Mouse (Mus musculus) left cerebral cortex, postnatal 4 days (tissue): ENCODE measurements around the gene Sbno2. TPM values are rescaled to one million over a fixed set of nuclear protein-coding genes. Genes with fewer than 3 reads are reported as not detected.

ENCODE experiments used
- DNase-seq: peaks from one replicate; pipeline ENCODE4 v3.0.0-alpha.2; 2022
- intact Hi-C: fragments of 180-260 bp; cut with DNase I; formaldehyde crosslinking; loops from one replicate; pipeline ENCODE4 v1.15.1; 2025
- total RNA-seq, 2 experiments: library from RNA; stranded (reverse); gene quantifications; 2 replicates each; pipeline ENCODE4 v1.2.3; 2021

Gene Sbno2
- total RNA-seq, 2 experiments from 2014 or later, result 28.8 to 30.8 TPM

DNA sequence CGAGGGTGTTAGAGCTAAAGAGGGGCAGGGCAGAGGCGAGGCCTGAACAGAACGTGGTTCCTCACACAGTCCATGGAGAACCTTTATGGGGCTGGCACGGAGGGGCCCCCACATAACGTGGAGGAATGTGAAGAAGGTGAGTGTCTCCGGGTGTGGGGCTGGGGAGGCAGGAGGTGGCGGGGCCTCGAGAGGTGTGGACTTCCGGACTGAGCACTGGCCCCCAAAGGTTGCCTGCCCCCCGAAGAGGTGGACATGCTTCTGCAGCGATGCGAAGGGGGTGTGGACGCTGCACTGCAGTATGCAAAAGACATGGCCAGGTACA lies 84.1 kb downstream of the Sbno2 start:
- no peak for DNase-seq

DNA sequence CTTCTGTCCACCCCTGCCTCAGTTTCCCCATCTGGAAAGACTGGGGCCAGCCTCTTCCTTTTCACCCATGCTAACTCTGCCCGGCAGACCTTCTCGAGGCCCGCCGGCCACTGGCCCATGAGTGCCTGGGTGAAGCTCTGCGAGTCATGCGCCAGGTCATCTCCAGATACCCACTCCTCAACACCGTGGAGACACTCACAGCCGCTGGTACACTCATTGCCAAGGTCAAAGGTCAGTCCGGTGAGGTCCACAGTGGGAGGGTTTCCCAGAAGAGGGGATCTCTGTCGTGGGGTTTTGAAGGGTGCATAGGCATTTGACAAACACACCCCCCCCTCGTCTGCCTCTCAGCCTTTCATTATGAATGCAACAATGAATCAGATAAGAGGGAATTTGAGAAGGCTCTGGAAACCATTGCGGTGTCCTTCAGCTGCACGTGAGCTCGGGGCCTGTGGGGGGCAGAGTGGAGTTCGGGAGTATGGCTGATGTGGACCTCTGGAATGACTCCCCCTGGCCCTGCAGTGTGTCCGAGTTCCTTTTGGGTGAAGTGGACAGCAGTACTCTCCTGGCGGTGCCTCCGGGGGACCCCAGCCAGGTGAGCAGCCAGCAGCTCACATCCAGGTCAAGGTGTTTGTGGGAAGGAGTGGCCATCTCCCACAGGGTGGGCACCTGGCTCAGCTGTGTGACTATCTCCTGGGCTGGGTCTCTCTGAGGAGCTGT lies 84.6 kb downstream of the Sbno2 start:
- DNase-seq, result no peak
- intact Hi-C loops, result no loop called here

More for the DNA sequence above, 84.1 kb downstream of the Sbno2 start:
- intact Hi-C loops, result no loop called here

- intact Hi-C loops, result no loop called here
- DNase-seq, result no peak
Observed at GRCm38 (mm10) chr10:80020191-80020590, 85.2 kb downstream of the Sbno2 start.

DNA sequence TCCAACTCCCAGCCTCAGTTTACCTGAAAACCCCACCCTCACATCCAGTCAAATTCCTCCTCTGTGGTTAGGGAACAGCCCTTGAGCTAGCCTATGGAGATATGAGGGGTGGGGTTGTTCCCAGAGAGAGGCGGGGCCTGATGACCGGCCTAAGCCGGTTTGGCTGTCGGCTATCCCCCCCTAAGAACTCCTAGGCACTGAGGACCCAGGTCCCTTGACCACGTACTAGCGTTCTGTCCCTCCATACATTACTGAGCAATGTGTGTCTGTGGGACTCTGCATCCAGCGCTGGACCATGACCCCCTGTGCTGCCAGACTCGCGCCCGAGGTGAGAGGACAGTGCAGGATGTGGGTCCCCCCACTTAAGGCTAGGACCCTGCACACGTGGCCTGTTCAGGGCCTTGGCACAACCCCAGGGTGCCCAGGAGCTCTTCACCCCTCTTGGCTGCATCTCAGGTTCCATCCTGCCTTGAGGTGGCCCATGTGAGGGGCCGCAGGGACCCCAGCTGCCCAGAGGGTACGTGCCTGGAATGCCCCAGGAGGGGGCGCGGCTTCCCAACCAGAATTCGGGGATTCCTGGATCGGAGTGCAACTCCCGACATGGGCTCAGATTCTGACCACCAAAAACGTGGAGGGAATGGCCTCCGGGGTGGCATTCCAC lies 85.8 kb downstream of the Sbno2 start:
- intact Hi-C loops, result no loop called here
- DNase-seq, result no peak

- no peak for DNase-seq
- intact Hi-C loops, result no loop called here
Observed at GRCm38 (mm10) chr10:80018739-80019297, 86.6 kb downstream of the Sbno2 start.

- intact Hi-C loops, result no loop called here
- no peak for DNase-seq
Observed at GRCm38 (mm10) chr10:80017771-80018170, 87.6 kb downstream of the Sbno2 start.

DNA sequence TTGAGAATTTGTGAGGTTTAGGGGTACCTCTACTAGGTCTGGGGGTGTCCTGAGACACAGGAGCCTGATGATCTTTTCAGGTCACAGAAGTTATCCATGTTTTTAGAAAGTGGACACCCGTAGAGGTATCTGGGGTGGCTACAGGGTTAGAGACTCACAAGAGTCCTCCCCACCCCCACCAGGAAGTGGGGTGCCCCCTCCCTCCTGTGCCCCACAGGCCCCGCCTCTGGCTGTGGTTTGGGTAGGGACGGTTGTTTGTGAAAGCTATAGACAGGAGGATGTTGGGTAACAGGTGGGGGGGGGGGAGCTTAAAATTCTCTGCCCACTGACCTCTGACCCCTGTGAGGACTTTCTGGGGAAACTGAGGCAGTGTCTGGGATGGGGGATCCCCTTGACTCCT lies 88.0 kb downstream of the Sbno2 start:
- no peak for DNase-seq

GRCm38 (mm10) chr10:80016931-80017330 lies 88.4 kb downstream of the Sbno2 start:
- no peak for DNase-seq
- intact Hi-C loops, result no loop called here

More for the DNA sequence above, 88.0 kb downstream of the Sbno2 start:
- intact Hi-C loops, result no loop called here

- intact Hi-C loops, result no loop called here
- DNase-seq, result no peak
Observed at GRCm38 (mm10) chr10:80016511-80016910, 88.9 kb downstream of the Sbno2 start, which contains the start of gene Arhgap45. Arhgap45 (plus strand) TSS chr10:80016653.

GRCm38 (mm10) chr10:80015583-80015982 lies 89.8 kb downstream of the Sbno2 start:
- no peak for DNase-seq

DNA sequence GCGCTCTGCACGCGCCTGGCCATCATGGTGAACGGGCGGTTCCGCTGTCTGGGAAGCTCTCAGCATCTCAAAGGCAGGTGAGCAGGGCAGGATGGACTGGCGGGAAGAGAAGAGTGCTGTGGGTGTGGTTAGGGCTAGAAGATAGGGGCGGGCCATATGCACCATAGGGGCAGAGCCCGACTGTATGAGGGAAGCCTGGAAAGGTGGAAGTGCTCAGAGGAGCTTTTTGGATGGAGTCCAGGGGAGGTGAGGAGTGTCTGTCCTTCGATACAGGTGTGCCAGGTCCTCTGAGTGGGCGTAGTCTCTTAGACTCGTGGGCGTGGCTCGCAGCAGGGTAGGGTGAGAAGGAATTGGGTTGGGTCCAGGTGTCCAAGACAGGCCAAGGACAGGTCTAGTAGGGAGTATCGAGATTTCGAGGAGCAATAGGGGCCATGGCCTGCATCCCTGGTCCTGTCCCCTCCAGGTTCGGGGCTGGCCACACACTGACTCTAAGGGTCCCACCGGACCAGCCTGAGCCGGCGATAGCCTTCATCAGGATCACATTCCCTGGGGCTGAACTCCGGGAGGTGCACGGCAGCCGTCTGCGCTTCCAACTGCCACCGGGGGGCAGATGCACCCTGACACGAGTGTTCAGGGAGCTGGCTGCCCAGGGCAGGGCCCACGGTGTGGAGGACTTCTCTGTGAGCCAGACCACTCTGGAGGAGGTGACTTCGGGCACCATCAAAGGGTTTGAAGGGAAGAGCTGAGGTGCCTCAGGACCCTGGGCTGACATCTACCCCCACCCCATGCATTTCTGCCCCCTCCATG lies 90.7 kb downstream of the Sbno2 start:
- intact Hi-C loops, result no loop called here
- DNase-seq, result no peak

More at GRCm38 (mm10) chr10:80015583-80015982, 89.8 kb downstream of the Sbno2 start:
- intact Hi-C loops, result no loop called here

DNA sequence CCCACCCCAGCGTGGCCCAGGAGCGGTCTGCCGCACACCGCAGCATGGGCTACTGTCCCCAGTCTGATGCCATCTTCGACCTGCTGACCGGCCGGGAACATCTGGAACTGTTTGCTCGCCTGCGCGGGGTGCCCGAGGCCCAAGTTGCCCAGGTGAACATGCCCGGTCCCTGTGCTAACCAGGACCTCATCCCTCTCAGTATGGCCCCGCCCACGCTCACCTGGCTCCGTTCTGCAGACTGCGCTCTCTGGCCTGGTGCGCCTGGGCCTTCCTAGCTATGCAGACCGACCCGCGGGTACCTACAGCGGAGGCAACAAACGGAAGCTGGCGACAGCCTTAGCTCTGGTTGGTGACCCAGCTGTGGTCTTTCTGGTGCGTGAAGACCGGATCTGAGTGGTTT lies 91.8 kb downstream of the Sbno2 start:
- DNase-seq, result no peak
- intact Hi-C loops, result no loop called here

DNA sequence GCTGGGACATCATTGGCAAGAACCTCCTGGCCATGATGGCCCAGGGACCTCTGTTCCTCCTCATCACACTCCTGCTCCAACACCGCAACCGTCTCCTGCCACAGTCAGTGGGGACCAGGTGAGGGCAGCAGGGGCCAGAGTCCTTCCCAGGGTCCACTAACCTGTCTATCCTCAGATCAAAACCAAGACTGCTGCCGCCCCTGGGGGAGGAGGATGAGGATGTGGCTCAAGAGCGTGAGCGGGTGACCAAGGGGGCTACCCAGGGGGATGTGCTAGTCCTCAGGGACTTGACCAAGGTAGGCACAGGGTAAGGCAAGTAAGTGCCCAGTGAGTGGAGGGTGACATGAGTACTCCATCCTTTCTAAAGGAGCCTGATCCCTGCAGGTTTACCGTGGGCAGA lies 93.6 kb downstream of the Sbno2 start:
- intact Hi-C loops, result no loop called here
- DNase-seq, result no peak

Other genes starting within 250 kb of the Sbno2 start
- 1 to 10 TPM; 6.9 to 7.0 TPM for gene Prtn3, start 231.1 kb downstream of the Sbno2 start, total RNA-seq
- 100 to 1,000 TPM; 277 to 305 TPM for gene Plppr3, start 230.9 kb downstream of the Sbno2 start, total RNA-seq
- not detected for gene Elane, start 219.3 kb downstream of the Sbno2 start, total RNA-seq
- not detected for gene Cfd, start 214.7 kb downstream of the Sbno2 start, total RNA-seq
- gene Med16, start 196.6 kb downstream of the Sbno2 start, total RNA-seq, result 10 to 100 TPM; 56.4 to 59.6 TPM
- not detected for gene Gm26602, start 194.7 kb downstream of the Sbno2 start, total RNA-seq
- gene Kiss1r, start 188.6 kb downstream of the Sbno2 start, total RNA-seq, result 1 to 10 TPM; 5.0 to 6.8 TPM
- 100 to 1,000 TPM; 307 to 309 TPM for gene R3hdm4, start 184.4 kb downstream of the Sbno2 start, total RNA-seq
- 1 to 10 TPM; 6.3 to 9.5 TPM for gene Arid3a, start 178.5 kb downstream of the Sbno2 start, total RNA-seq
- gene Wdr18, start 145.4 kb downstream of the Sbno2 start, total RNA-seq, result 10 to 100 TPM; 51.7 to 55.8 TPM
- under 1 TPM; 0.12 to 0.30 TPM for gene Grin3b, start 134.9 kb downstream of the Sbno2 start, total RNA-seq
- gene Tmem259, start 121.2 kb downstream of the Sbno2 start, total RNA-seq, result 100 to 1,000 TPM; 117 to 127 TPM
- 10 to 100 TPM; 12.4 to 17.2 TPM for gene Cnn2, start 117.0 kb downstream of the Sbno2 start, total RNA-seq
- gene Abca7, start 109.1 kb downstream of the Sbno2 start, total RNA-seq, result 1 to 10 TPM; 7.2 to 8.1 TPM
- 1 to 10 TPM; 1.6 to 1.7 TPM for gene Arhgap45, start 88.9 kb downstream of the Sbno2 start, total RNA-seq
- 10 to 100 TPM; 63.9 to 74.2 TPM for gene Polr2e, start 65.8 kb downstream of the Sbno2 start, total RNA-seq
- 100 to 1,000 TPM; 311 to 347 TPM for gene Gpx4, start 58.4 kb downstream of the Sbno2 start, total RNA-seq
- 100 to 1,000 TPM; 100 to 111 TPM for gene Stk11, start 10.2 kb upstream of the Sbno2 start, total RNA-seq
- 100 to 1,000 TPM; 247 to 270 TPM for gene Atp5d, start 33.1 kb upstream of the Sbno2 start, total RNA-seq
- gene Cbarp, start 35.3 kb upstream of the Sbno2 start, total RNA-seq, result 100 to 1,000 TPM; 299 to 316 TPM
- gene Midn, start 42.7 kb upstream of the Sbno2 start, total RNA-seq, result 100 to 1,000 TPM; 158 to 163 TPM
- gene Cirbp, start 60.4 kb upstream of the Sbno2 start, total RNA-seq, result 100 to 1,000 TPM; 211 to 228 TPM
- 1 to 10 TPM; 6.0 to 6.1 TPM for gene 1600002K03Rik, start 67.4 kb upstream of the Sbno2 start, total RNA-seq
- gene Efna2, start 73.9 kb upstream of the Sbno2 start, total RNA-seq, result 10 to 100 TPM; 25.5 to 28.6 TPM
- 10 to 100 TPM; 53.9 to 55.2 TPM for gene Mum1, start 120.9 kb upstream of the Sbno2 start, total RNA-seq
- 100 to 1,000 TPM; 124 to 125 TPM for gene Ndufs7, start 143.6 kb upstream of the Sbno2 start, total RNA-seq
- 10 to 100 TPM; 21.9 to 23.0 TPM for gene Gamt, start 155.4 kb upstream of the Sbno2 start, total RNA-seq
- 100 to 1,000 TPM; 136 to 145 TPM for gene Dazap1, start 155.9 kb upstream of the Sbno2 start, total RNA-seq
- 100 to 1,000 TPM; 873 to 899 TPM for gene Rps15, start 186.9 kb upstream of the Sbno2 start, total RNA-seq
- gene Apc2, start 190.4 kb upstream of the Sbno2 start, total RNA-seq, result 100 to 1,000 TPM; 398 to 400 TPM
- 10 to 100 TPM; 13.6 to 14.2 TPM for gene 2310011J03Rik, start 215.0 kb upstream of the Sbno2 start, total RNA-seq
- gene Pcsk4, start 223.9 kb upstream of the Sbno2 start, total RNA-seq, result 10 to 100 TPM in 1 of 2 experiments, 1 to 10 TPM in 1; 8.1 to 10.5 TPM
- gene Reep6, start 224.4 kb upstream of the Sbno2 start, total RNA-seq, result 10 to 100 TPM; 13.3 to 14.8 TPM
- gene Adamtsl5, start 242.8 kb upstream of the Sbno2 start, total RNA-seq, result under 1 TPM; 0.56 to 0.72 TPM